Mouse (Mus musculus) left cerebral cortex, postnatal 25 days (tissue): Measurements from ENCODE around the gene Ugt1a10. TPM values are rescaled to one million over a fixed set of nuclear protein-coding genes. Genes with fewer than 3 reads are reported as not detected.
A peak's percentile ranks its signal among the peaks of the same experiment; 100 is the strongest.
"Not testable (repeated sequence)": the region's sequence is repeated elsewhere in the genome, so short reads cannot be mapped to it uniquely, and the experiment has no call there.

Experiments
- DNase-seq, 2 experiments: peaks; one replicate each; pipeline ENCODE4 v3.0.0; 2022; ENCODE audit warnings: low spot score in 2 of 2, mixed read lengths in 1 of 2
- intact Hi-C: fragments of 180-260 bp; cut with DNase I; formaldehyde crosslinking; loops from one replicate; pipeline ENCODE4 v1.15.1; 2025
- total RNA-seq, 2 experiments: library from RNA; stranded (reverse); gene quantifications; 2 replicates each; pipeline ENCODE4 v1.2.3; 2021

Ugt1a10 gene
- total RNA-seq, 2 experiments from 2014 or later = not detected

DNA sequence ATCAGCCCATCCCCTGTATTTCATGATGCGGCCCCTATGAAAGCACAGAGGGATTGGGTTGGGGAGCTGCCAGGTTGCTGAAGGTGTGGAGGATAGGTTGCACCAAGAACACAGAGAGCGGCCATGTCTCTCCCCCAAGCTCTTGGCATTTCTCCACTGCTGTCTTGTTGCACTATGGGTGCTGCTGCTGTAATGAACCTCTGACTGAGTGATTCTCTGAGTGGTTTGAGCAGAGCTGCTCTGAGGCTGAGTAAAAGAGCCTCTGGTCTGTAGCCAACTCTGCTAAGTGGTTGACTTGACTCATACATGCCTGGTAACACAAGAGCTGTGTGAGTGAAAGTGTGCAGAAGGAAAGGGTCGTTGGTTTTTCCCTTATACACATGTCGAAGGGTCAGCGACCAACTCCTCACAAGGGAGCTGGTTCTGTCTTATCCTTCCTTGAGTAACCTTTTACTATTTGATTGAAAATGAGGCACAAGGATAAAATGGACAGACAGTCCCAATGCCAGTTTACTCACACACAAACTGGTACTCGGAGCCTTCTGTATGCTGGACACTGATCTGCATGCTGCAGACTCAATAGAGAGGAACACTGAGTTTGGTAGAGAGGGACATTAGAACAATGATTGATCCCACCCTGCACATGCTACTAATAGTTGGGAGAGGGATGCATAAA is 80.2 kb downstream of the Ugt1a10 start:
- intact Hi-C loops = not testable (repeated sequence)

DNA sequence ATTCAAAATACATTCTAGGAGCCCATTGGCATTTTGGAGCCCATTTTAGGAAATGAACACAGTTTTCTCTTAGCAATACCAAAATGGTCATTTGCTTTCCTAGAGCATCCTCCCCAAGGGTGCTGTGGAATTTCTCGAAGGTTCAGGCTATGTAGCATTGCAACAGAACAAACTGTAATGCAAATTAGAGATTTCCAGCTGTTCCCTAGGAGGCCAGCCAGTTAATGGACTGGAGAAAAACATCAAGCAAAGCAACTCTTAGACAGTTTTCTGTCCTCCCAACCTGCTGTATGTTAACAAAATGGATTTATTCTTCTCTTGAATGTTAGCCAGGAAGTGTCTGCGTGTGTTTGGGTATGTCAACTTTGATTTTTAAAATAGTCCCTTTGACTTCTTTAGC is 81.5 kb downstream of the Ugt1a10 start:
- DNase-seq = no peak
- intact Hi-C loops = no loop called here

More for the DNA sequence above, 80.2 kb downstream of the Ugt1a10 start:
- not testable (repeated sequence) for DNase-seq

DNA sequence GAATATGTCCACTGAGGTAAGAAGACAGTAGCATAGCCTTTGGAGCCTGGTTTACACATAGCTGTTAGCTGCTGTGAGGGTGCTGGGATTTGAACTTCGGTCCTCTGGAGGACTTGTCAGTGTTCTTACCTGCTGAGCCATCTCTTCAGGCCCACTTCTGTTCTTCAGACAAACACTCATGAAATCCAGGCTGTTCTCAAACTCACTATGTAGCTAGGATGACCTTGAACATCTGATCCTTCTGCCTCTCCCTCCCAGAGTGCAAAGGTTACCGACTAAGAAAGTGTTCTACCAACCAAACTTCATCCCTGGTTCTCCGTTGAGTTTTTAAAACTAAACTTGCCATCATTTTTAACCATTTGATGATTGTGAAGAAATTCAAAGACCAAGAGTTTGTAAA is 82.1 kb downstream of the Ugt1a10 start:
- intact Hi-C loops = no loop called here

DNA sequence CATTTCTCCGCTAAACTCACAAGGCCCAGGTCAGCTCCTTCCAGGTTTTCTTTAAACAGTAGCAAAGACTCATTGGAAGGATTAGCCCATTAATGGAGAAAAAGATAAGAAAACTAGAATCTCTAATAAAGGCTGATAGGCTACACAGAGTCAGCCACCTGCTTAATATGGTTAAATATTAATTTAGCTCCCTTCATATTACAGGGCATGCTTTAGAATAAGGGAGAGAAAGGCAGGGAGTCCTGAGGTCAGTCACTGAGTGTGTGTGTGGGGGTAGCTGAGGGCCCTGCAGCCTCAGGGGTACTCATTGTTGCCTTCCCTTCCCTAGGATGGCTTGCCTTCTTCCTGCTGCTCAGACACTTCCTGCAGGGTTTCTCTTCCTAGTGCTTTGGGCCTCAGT is 83.0 kb downstream of the Ugt1a10 start:
- DNase-seq = no peak
- intact Hi-C loops = no loop called here

More for the DNA sequence above, 82.1 kb downstream of the Ugt1a10 start:
- no peak for DNase-seq

DNA sequence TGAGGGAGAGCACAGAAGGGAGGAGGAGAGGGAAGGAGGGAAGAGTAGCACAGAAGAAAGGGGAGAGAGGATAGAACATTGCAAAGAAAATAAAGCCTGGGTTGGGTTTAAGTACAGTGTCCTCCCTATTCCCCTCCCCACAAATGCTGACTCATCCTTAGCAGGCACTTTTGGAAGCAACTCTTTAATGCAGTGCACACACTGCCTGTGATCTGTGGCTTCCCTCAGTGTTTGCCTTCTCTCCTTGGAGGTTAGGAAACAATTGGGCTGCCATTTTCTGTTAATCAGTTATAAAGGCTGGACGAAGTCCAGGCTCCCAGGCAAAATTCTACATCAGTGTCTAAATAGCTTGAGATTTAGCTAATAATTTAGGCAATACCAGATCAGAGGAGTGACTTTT is 85.3 kb downstream of the Ugt1a10 start:
- DNase-seq, intact Hi-C loops: not testable (repeated sequence)

DNA sequence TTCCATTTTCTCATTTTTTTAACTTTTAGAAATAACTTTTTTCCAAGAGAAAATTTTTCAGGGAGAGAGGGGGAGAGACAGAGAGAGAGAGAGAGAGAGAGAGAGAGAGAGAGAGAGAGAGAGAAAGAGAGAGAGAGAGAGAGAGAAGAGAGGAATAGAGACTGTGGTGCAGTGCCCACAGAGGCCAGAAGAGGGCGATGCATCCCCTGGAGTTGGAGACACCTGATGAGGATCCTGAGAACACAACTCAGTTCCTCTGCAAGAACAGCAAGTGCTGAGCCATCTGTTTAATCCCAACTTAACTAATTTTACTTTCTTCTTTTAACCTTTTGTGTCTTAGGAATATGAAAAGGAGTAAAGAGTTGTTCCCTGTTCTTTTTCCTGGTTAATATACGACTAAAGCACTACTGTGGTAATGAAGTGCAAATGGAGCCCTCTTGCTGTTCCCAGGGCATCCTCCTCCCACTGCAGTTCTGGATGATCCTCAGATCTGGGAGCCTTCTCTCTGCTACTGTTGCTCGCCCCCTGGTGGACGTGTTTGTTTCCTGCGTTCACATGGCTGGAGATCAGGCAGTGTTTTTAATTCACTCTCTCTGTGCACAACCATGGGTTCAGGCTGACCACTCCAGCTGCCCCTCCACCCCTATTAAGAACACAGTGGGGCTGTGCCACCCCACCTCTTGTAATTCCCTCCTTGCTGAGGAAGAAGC is 88.9 kb downstream of the Ugt1a10 start:
- intact Hi-C loops = not testable (repeated sequence)
- DNase-seq = peak; percentile 11 to 16

DNA sequence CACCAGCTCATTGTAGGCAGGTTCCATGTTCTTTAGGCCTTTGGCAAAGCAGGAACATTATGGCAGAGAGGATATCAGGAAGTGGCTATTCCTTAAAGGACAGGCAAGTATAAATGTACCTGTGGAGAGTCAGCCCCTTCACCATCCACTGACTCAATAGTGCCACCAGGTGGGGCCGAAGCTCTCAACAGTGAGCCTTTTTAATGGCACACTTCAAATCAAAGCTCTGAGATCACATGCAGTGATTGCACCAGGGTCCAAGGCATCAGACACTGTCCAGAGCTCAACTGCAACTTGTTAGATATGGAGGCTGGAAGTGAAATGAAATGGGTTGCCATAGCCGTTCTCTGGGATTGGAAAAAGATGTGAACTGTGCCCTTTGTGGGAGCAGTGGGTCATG is 90.1 kb downstream of the Ugt1a10 start:
- intact Hi-C loops, DNase-seq: not testable (repeated sequence)

DNA sequence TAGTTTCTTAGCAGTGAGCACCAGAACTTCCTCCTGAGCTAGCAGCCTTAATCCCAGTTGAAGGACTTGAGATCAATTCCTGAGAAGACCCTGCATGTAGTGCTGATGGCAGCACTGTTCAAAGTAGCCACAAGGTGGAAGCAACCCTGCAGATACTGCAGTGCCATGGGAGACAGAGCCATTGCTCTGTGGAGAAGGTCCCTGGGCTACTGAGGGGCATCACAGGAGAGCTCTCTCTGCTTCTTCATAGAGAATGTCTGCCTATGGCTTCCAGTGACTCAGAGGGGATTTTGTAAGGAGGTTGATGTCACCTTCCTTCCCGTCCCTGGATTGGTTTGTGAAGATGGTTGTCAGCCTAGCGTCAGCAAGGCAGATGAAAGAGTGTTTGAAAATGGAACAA is 94.9 kb downstream of the Ugt1a10 start:
- intact Hi-C loops, DNase-seq: not testable (repeated sequence)

DNA sequence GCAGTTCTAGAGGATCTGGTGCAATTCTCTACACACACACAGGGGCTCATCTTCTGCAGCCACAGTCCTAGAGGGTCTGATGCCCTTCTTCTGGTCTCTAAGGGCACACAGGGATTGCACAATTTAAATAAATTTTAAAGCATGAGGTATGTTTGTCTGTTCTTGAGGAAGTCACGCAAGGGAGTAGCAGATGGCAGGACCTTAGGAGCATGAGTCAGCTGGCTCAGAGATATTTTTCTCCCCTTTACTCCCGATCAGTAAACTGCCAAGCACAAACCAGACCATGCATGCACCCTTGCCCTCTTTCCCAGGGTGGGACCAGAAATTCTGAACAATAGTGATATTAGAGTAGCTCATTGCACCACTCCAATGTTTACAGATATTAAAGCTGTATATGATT is 103.2 kb downstream of the Ugt1a10 start:
- intact Hi-C loops = no loop called here
- DNase-seq = no peak

DNA sequence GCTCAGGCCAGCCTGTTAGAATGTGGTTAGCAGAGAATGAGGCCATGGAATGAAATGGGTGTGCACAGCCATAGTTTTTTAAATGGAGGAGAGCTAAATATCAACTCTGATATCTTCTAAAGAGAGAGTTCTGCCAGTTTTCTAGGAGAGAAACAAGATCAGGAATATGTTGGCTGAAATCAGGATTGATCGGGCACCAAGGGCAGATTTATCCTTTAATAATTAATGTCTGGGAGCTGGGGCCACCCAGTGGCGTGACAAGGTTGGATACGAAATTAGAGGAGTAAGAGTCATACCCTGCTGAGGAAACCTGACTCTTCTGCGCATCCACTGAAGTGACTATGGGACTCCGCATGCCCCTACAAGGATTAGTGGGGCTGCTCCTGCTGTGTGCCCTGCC is 110.5 kb downstream of the Ugt1a10 start, which contains the start of gene Ugt1a5:
TSS of gene Ugt1a5 (plus strand) at position 302 of the 400 bp plus-strand sequence.
- intact Hi-C loops = no loop called here
- DNase-seq = no peak

DNA sequence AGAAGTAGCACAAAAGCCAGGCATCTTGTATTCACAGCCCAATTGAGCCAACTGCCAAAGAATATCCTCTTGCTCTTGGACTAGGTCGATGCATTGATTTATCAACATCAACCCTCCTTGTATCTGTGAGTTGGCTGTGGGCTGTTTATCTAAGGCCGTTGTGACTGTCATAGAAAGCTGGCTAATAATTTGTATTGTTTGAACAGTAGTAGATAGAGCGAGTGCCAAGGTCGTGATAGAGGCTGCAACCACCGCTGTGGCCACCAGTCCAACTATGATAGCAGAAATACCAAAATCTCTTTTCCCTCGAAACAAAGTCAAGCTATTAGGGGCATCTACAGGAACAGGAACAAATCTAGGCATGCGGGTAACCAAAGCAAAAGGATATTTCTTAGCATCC is 117.0 kb downstream of the Ugt1a10 start:
- intact Hi-C loops, DNase-seq: not testable (repeated sequence)

DNA sequence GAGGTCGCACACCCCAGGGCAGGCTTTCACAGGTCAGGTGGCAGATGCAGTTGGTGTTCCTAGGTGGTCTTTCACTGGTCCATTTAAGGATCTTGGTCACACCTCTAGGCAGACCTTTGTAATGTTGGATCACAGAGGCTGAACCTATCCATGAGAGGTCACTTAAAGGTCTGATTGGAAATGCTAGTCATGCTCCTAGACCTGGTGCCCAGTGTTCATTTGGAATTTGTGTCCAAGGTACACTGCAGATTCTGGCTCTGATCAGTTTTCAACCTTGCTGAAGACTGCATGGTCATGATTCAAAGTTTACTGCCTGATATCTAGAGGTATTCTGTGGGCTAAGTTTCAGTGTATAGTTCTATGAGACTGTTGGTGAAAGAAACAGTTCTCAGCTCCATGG is 124.5 kb downstream of the Ugt1a10 start:
- intact Hi-C loops = no loop called here
- DNase-seq = no peak

DNA sequence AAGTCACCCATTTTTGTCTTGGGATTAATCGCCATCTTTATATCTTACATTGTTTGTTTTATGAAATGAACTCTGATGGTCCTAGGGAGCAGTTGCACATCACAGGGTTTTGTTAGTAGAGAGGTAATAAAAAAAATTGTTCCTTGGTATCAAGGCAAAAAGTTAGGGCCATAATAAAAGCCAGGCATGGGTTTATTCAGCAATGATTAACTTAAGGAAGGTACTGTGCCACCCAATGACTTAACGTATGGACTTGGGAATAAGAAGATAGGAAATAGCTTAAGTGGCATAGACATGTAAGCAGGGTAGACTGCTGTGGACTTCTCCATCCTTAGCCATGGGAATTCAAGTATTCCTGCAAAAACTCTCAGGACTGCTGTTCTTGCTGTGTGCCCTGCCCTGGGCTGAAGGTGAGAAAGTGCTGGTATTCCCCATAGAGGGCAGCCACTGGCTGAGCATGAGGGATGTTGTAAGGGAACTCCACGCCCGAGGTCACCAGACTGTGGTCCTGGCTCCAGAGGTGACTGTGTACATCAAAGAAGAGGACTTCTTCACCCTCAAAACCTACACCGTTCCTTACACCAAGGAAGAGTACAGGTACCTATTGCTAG is 131.2 kb downstream of the Ugt1a10 start:
- DNase-seq = no peak
- intact Hi-C loops = no loop called here

DNA sequence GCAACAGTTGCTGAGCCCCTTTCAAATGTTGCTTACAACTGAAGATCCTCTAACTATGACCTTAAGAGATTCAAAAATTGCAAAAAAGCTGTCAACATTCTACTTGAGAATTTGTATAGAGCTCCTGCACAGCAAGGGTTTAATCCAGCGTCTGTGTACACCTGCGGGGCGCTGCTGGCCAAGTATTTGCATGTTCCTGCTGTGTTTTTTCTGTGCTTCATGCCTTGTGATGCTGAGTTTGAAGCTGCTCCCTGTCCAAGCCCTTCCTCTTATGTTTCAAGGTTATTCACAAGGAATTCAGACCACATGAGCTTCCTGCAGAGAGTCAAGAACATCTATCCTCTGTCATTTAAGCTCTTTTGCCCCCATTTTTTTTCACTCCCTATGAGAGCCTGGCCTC is 136.9 kb downstream of the Ugt1a10 start:
- no peak for DNase-seq
- intact Hi-C loops = no loop called here

DNA sequence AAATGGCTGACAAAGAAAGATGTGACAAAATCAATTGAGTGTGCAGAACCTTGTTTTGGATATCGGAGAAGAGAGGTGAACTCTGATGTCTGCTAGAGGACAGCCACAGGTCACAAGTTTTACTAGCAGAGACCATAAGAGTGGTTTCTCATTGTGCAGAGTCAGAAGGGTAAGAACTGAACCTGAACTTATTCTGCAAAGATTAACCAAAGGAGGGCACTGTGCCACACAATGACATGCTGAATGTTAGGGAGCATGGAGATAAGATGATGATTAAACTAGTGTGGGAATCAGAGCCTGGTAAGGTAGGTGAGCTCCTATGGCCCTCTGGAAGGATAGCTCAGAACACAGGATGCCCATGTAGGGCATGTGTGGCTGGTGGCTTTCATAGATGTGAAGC is 140.5 kb downstream of the Ugt1a10 start:
- intact Hi-C loops = no loop called here
- no peak for DNase-seq

DNA sequence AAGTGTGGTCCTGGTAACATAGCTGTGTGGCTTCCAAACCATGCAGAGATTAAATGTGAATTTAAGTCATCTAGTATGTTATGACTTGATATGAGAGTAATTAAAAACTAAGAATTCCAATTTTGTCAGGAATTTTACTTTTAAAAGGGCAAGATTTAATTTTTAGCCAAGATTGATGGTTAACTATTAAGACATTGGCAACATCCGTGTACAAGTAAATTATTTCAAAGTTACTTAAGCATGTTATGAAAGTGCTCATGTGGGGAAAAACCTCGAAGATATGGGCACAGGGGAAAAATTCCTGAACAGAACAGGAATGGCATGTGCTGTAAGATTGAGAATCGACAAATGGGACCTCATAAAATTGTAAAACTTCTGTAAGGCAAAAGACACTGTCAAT is 142.3 kb downstream of the Ugt1a10 start:
- intact Hi-C loops = no loop called here
- DNase-seq = no peak

DNA sequence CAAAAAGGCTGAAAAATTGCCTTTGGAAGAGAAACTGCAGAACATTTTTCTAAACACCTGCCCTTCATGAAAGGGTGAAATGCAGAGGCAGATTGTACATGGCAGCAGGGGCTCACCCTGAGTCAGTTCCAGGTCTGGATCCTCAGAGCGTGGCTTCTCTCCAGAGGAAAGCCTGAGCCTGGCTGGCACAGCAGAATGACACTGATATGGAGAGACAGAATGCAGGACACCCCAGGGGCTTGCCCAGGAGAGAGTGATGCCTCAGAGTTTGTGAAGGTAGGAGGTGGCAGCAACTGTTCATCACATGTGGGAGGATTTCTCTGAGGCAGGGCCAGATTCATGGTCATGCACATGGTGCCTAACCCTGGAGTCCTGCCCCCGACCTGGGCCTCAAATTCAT is 144.8 kb downstream of the Ugt1a10 start:
- intact Hi-C loops = no loop called here
- DNase-seq = no peak

DNA sequence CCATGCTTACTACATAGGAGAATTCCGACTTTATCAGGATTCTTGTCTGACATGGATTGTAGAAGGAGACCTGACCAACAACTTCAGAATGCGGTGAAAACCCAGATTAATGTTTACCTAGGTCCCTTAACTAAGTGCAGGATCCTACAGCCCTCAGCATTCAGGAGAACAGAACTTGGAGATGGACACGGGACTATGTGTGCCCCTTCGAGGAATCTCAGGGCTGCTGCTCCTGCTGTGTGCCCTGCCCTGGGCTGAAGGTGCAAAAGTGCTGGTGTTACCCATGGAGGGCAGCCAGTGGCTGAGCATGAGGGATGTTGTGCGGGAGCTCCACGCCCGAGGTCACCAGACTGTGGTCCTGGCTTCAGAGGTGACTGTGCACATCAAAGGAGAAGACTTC is 145.3 kb downstream of the Ugt1a10 start, which contains the start of gene Ugt1a2:
TSS of gene Ugt1a2 (plus strand) at position 146 of the 400 bp plus-strand sequence.
- intact Hi-C loops = no loop called here
- DNase-seq = no peak

DNA sequence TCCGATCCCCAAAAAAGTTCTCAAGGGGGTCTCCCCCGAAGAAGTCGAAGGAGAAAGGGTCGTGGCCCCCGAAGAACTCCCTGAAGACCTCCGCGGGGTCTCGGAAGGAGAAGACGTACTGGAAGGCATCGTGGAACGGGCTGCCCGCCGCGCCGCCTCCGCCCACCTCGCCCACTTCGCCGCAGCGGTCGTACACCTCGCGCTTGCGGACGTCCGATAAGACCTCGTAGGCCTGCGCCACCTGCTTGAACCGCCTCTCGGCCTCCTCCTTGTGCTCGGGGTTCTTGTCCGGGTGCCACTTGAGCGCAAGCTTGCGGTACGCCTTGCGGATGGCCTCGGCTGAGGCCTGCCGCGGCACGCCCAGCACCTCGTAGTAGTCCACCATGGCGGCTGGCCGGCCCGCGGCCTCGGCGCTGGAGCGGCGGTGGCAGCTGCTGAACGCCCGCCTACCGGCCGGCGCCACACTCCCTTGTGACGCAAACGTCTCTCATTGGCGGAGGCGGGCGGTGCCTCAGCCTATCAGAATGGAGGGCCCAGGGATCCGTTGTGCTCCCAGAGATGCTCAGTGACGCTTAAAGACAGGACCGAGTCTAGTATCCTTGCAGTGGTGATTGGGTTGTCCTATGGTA is 150.2 kb downstream of the Ugt1a10 start, which contains the start of gene Dnajb3:
TSS of gene Dnajb3 (minus strand) at position 489 of the 629 bp plus-strand sequence.
- intact Hi-C loops = no loop called here
- peak; percentile 87 to 91 for DNase-seq

DNA sequence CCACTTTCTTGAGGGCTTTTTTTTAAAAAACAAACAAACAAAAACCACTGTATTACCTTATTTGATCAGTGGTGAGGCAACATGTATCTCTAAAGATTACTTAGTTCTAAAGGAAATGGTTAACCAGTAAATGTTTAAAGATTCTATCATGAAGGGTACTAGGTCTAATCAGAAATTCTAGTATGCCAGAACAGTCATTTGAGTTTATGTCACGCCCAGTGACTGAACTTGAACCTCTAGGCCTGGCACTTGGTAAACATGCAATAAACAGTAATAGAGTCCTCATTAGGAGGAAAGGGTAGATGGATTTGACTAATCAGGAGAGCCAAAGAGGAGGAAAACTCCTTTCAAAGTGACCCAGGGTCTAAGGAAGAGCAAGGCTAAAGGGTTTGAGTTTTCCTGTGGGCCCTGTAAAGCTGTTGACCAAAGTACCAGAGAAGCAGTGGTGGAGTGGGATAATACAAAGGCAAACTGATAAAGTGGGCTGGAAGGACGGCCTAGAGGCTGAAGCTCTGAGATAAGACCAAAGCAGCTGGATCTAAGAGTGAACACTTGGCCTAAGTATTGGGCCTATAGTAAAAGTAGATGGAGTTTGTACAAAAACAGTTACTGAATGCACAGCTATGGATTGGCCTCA is 151.8 kb downstream of the Ugt1a10 start:
- intact Hi-C loops = no loop called here
- no peak for DNase-seq
